Mouse (Mus musculus) embryo, embryonic 10 days (tissue): ENCODE measurements around the gene Nek8.
"Not testable (repeated sequence)": the region's sequence is repeated elsewhere in the genome, so short reads cannot be mapped to it uniquely, and the experiment has no call there.

Experiments used
- DNase-seq: peaks from one replicate; pipeline ENCODE4 v3.0.0-alpha.2; 2015; ENCODE audit warnings: low spot score

Gene Nek8

DNA sequence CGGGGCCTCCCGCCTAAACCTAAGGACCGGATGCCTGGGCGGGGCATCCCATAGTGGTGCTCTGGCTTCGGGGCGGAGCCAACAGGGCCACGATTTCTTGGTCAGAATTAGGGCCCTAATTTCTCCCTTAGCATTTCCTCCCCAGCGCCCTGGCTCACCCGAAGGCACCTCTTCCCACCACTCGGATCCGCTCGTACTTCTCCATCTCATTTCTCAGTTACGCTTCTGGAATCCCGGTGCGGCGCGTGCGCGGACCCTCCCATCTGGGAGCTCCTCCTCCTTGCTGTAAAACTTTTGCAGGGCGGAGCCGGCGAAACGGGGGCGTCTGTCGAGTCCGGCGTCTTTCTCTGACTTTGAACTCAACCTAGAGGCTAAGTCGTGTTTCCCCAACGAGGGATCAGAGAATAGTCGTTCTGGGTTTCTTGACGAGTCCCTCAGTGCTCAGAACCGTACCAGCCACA, at the start of gene Nek8, which contains the start of gene Tlcd1:
Nek8 (minus strand) TSS at position 274 of the 461 bp plus-strand sequence.
Tlcd1 (plus strand) TSS at position 310 of the 461 bp plus-strand sequence.
- peak; percentile 95 for DNase-seq

- no peak for DNase-seq
These were observed 47.1 kb upstream of the Nek8 start for GRCm38 (mm10) chr11:78223586-78223985.

GRCm38 (mm10) chr11:78215709-78216317, 39.3 kb upstream of the Nek8 start:
- no peak for DNase-seq

GRCm38 (mm10) chr11:78213086-78213817, 36.8 kb upstream of the Nek8 start:
- no peak for DNase-seq

GRCm38 (mm10) chr11:78211513-78211912, 35.0 kb upstream of the Nek8 start:
- DNase-seq: no peak

GRCm38 (mm10) chr11:78210615-78211014, 34.1 kb upstream of the Nek8 start:
- DNase-seq: no peak

DNA sequence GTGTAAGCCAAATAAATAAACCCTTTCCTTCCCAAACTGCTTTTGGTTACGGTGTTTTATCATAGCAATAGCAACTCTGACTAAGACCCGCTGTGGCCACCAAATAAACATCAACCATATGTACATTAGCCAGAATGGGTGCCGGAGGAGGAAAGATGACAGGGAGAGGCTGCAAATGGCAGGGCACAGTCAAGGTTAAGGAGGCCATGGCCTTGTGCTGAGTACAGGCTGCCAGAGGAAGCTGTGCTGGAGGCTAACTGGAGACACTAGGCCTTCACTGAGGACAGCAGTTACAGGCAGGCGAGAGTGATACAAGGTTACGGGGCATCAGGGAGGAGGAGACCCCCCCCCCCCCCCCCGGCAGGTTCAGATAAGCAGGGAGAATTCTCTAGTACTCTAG, 33.4 kb upstream of the Nek8 start:
- DNase-seq: no peak

DNA sequence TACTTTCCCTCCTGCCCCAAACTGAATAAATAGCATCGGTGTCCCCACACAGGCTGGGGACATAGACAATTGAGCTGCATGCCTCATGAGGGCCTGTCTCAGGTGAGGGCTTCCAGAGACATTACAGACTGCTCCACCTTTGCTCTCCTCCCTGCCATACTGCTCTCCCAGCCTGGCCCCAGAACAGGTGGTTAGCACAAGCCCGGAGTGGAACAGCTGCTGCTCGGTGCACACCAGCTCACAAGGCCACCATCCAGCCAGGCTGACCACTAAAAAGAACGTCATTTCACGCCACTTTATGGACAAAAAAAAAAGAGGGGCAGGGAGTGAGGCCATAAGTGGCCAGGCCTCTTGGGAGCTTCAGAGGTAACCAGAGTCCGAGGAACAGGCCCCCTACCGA, 30.7 kb upstream of the Nek8 start:
- DNase-seq: no peak

DNA sequence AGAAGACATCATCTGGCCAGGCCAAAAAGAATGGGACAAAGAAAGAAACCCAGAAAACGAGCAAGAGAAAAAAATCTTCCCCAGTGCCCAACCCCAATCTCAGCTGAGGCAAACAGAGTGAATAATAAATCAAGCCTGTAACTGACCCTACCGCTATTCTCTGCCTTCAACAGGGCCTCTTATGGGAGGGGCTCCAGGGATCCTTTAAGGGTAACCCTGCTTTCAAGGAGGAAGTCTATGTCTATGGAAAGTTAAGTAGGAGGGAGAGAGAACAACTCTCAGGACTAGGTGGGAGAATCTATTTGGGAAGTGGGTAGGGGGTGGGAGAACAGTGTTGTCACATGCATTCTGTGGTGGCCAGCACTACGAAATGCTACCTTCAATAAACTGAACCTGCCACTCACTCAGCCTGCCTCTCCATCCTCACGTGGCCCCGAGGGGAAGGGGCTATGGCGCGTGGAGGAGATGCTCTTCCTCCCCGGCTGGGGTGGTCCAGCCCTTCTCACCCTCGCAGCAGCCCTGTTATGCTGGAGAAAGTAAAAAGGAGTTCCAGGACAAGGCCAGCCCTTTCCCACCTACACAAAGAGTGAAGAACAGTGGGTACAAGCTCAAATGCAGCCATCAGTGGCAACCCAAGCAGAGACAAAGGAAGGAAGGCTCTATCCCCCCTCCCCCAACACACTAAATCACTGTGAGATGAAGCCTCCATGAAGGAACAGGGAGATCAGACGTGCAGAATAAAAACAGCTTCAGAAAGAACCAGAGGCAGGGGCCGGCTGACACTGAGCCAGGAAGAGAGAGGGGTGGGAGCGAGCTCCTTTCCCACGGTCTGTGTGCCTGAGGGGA, 29.1 kb upstream of the Nek8 start:
- no peak for DNase-seq

GRCm38 (mm10) chr11:78204287-78204686, 27.8 kb upstream of the Nek8 start:
- no peak for DNase-seq

- DNase-seq: no peak
These were observed 25.9 kb upstream of the Nek8 start for GRCm38 (mm10) chr11:78202372-78202771.

DNA sequence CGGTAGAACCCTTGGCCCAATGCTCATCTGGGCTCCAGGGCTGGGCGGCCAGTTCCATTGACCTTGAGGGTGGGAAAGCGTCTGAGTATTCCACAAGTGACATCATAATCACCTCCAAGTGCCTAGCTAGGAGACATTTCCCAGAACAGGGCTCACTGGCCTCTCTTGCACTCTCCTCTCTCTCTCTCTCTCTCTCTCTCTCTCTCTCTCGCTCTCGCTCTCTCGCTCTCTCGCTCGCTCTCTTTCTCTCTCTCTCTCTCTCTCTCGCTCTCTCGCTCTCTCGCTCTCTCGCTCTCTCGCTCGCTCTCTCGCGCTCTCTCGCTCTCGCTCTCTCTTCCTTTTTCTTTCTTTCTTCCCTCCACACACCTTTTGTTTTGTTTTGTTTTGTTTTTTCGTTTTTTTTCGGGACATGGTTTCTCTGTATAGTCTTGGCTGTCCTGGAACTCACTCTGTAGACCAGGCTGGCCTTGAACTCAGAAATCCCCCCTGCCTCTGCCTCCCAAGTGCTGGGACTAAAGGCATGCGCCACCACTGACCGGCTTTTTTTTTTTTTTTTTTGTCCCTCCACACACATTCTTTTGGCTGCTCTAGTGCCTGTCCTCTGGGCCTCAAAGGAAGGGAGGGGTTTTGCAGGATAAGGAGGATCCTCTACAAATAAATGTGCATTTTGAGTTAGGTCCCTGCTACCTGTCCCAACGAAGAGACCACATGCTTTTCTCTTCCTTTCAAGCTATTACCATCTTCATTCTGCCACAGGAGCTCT, 18.8 kb upstream of the Nek8 start:
- no peak for DNase-seq

GRCm38 (mm10) chr11:78194411-78195100, 18.1 kb upstream of the Nek8 start:
- DNase-seq: peak; percentile 80

DNA sequence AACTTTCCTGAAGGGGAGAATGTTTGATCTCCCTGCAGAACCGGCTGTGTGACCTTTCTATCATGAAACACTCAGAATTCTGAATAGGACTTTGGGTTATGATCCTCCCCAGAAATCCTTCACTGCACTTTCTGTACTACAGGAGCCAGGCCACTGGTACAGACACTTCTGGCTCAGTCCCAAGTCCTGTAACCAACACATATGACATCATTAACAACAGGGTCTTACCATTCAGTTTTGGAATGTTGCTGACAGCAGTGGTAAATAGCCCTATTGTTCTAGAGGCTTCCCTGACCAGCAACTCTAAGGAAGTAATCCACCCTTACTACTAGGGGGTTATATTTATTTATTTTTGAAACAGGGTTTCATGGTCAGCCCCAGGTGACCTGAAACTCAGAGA, 16.6 kb upstream of the Nek8 start, which contains the start of gene Proca1:
Proca1 (plus strand) TSS at position 280 of the 400 bp plus-strand sequence.
- no peak for DNase-seq

- no peak for DNase-seq
These were observed 13.6 kb upstream of the Nek8 start for GRCm38 (mm10) chr11:78190041-78190440.

DNA sequence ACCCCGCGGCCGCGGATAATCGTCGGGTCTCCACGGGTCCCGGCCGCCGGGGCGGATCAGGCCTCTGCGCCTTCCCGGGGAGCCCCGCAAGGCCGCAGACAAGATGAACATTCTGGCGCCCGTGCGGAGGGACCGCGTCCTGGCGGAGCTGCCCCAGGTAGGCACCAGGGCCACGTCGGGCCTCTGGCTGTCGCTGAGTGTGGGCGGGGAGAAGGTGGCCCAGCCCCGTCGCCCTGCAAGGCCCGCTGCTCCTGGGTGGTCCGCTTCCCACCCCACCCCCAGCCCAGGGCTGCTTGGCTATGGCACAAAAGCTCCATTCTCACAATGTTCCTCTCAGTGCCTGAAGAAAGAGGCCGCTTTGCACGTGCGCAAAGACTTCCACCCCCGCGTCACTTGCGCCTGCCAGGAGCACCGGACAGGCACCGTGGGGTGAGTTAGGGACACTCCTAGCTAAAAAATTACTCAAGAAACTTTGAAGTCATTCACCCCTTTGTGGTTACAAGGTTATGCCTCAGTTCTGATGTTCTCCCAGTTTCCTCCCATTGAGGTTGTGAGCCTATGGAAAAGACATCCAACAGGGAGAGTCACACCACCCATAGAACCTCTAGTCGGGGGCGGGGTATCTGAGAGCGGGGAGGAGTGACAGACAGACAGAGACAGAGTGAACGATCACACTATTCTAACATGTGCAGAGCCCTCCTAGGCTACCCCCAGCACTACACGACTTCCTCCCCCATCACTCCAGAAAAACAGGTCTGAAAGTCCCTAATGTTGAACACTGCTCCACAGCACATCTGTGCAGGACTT, 13.0 kb upstream of the Nek8 start:
- DNase-seq: peak; percentile 94

DNA sequence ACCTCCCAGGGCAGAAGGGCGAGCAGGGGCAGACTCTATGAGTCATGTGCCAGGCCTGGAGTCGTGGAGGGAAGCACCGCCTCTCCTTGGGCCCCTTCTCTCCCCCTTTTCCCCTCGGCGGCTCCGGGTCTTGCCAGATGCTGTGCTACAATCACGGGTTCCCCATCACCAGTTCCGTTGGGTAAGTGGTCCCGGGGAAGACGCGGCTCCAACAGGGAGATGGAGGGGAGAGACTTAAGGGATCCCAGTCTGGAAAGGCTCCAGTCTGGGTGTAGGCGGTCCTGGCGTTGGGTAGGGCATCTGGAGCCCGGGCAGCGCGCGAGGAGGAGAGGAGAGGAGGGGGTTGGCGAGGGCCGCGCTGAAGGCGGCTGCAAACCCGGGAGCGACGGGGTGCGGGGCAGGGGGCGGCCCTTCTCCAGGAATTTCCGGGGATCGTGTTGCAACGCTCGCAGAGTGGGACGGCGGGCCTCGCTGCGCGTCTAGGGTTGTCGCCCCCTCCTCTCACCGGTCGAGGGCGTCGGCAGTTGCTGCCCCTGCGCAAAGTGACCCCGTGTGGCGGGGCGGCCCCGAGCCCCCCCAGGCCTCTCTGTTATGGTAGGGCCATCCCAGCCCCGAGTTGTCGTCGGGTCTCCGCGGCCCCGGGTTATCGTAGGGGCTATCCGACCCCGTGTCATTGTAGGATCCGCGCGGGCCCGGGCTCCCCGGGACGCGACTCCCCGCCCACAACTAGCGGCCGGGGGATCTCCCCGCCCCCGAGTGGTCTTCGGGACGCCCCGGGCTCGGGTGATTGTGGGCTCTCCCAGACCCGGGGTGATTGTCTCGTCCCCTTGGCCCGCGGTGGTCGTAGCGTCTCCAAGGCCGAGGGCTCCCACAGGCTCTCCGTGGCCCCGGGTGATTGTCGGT, 12.1 kb upstream of the Nek8 start, which contains the start of gene Rab34:
Rab34 (plus strand) TSS at position 100 of the 903 bp plus-strand sequence.
- peak; percentile 90 for DNase-seq

GRCm38 (mm10) chr11:78184702-78185101, 8.2 kb upstream of the Nek8 start:
- DNase-seq: not testable (repeated sequence)

GRCm38 (mm10) chr11:78183884-78184514, 7.5 kb upstream of the Nek8 start:
- no peak for DNase-seq
